Mouse (Mus musculus): ENCODE data around the gene Arhgef17. TPM values are rescaled to one million over a fixed set of nuclear protein-coding genes. Genes with fewer than 3 reads are reported as not detected.

Gene Arhgef17
- polyA plus RNA-seq, 1 experiment from 2014 or later: 8.7 TPM

DNA sequence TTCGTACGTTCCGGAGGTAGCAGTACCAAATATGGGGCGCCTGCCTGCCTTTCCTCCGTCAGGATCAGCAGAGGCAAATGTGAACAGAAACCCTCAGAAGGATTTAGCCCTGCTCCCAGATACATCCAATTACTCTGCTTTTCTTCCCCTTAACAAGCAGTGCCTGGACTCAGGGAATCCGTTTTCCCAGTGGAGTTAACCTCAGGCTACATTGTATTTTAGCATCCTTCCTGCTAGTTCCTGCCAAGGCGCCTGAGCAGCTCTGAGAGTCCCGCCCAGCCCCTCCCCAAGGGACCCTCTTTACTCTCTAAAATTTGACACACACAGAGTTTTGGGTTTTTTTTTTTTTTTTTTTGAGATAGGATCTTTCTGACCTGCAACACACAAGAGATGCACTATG is 31.5 kb upstream of the Arhgef17 start:
- Histone ChIP-seq H3K27ac (replicated peaks) (no peak overlapping the region), H3K27me3 (no peaks in the 10 kb centered on the region), H3K36me3 (no peaks in the 10 kb centered on the region), H3K9ac (no peak overlapping the region), H3K4me3 (replicated peaks) (no peak overlapping the region), H3K9me3 (replicated peaks) (no peaks in the 10 kb centered on the region), H3K4me1 (0 out of 2 replicates have a peak, but pooled peaks cover 4% of the 10 kb centered on the region), H3K4me2 (replicated peaks) (no peak overlapping the region)
- no peak for ATAC-seq (ENCODE audit: insufficient number of reproducible peaks, low FRiP score, low TSS enrichment, low read depth)
- WGBS: 46% methylated on average over 8 of the region's 8 CpGs

DNA sequence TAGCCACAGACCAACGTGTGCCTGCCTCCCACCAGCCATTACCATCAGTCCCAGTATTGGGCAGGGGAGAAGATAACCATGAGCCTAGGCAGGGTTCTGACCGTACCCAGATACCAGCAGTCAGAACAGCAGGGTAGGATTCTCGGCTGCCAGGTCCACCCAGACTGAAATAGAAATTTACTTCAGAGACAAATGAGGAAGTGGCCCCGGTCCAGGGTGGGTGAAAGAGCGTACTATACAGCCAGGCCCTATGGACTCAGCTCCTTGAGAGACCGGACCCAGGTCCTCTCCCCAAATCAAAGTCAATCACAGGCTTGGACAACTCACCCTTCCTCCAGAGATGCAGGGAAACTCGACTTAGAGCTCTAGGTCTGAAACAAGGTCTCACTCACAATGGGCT is 29.2 kb upstream of the Arhgef17 start:
- no peaks in the 10 kb centered on the region for H3K9me3 ChIP-seq (replicated peaks)
- no peak overlapping the region for H3K4me3 ChIP-seq (replicated peaks)
- 73% methylated on average over 7 of the region's 7 CpGs for WGBS

DNA sequence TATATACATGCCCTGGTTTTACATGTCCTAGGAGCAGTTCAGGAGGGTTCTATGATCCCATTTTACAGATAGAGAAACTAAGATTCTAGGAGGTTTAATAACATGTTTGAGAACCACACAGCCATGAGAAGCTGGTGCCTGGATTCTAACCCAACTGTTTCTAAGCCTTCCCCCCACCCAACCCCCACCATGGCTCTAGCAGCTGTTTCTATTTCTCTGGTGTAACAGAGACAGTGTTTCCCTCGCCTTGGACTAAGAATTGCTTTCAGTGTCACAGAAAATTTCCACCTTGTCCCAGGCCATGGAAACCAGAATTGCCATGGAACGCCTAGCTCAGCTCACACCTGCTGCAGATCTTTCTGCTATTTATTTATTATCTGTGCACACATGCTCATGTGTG is 28.6 kb upstream of the Arhgef17 start:
- no peak for ATAC-seq (ENCODE audit: insufficient number of reproducible peaks, low FRiP score, low TSS enrichment, low read depth)
- WGBS: 47% methylated on average over 2 of the region's 2 CpGs
- Histone ChIP-seq H3K4me2 (replicated peaks) (no peak overlapping the region), H3K9me3 (replicated peaks) (no peaks in the 10 kb centered on the region), H3K4me3 (replicated peaks) (no peak overlapping the region), H3K27ac (replicated peaks) (no peak overlapping the region), H3K4me1 (0 out of 2 replicates have a peak, but pooled peaks cover 4% of the 10 kb centered on the region), H3K9ac (no peak overlapping the region), H3K27me3 (no peaks in the 10 kb centered on the region), H3K36me3 (no peaks in the 10 kb centered on the region)

More for the DNA sequence above, 29.2 kb upstream of the Arhgef17 start:
- Histone ChIP-seq H3K27me3 (no peaks in the 10 kb centered on the region), H3K4me2 (replicated peaks) (no peak overlapping the region), H3K36me3 (no peaks in the 10 kb centered on the region), H3K4me1 (0 out of 2 replicates have a peak, but pooled peaks cover 4% of the 10 kb centered on the region), H3K27ac (replicated peaks) (no peak overlapping the region), H3K9ac (no peak overlapping the region)
- ATAC-seq (ENCODE audit: insufficient number of reproducible peaks, low FRiP score, low TSS enrichment, low read depth): no peak

DNA sequence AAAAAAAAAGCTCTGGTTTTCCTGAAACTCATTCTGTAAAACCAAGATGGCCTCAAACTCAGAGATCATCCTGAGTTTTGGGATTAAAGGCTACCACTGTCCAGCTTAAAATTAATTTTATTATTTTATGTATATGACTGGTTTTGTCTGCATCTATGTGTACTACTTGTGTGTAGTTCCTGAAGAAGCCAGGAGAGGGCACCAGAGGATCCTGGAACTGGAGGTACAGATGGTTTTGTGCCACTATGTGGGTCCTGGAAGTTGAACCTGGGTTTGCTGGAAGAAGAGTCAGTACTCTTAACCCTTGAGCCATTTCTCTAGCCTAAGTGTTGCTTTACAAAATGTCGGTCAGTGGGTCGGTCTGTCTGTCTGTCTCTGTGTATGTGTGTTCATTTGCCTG is 26.5 kb upstream of the Arhgef17 start:
- ATAC-seq (ENCODE audit: insufficient number of reproducible peaks, low FRiP score, low TSS enrichment, low read depth): no peak
- WGBS: 93% methylated on average over 2 of the region's 2 CpGs

DNA sequence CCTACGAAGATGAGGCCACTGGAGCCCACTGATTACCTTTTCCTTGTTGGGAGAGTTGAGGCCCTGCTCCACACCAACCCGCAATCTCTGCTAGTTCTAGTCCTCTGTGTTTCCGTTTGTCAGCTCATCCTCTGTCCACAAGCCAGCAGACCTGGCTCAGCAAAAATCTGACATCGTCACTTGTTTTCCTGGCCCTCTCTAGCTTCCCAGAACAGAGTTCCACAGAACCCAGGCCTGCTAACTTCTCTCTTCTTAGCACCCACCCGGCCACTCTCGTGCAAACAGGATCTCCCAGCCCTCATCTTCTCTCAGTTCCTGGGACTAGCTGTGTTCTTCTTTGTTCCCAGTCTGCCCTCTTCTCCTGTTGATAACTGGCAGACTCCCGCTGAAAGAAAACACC is 20.8 kb upstream of the Arhgef17 start:
- Histone ChIP-seq H3K4me2 (replicated peaks) (no peak overlapping the region), H3K4me1 (peaks cover 15% of the 10 kb centered on the region), H3K27me3 (no peaks in the 10 kb centered on the region), H3K36me3 (no peaks in the 10 kb centered on the region), H3K9me3 (replicated peaks) (no peaks in the 10 kb centered on the region), H3K27ac (replicated peaks) (no peak overlapping the region), H3K4me3 (replicated peaks) (no peak overlapping the region), H3K9ac (no peak overlapping the region)
- ATAC-seq (ENCODE audit: insufficient number of reproducible peaks, low FRiP score, low TSS enrichment, low read depth): no peak
- 83% methylated on average over 7 of the region's 7 CpGs for WGBS

More for the DNA sequence above, 26.5 kb upstream of the Arhgef17 start:
- H3K36me3 ChIP-seq: no peaks in the 10 kb centered on the region
- H3K4me2 ChIP-seq (replicated peaks): no peak overlapping the region
- H3K9ac ChIP-seq: no peak overlapping the region
- no peaks in the 10 kb centered on the region for H3K9me3 ChIP-seq (replicated peaks)
- no peak overlapping the region for H3K4me3 ChIP-seq (replicated peaks)
- no peak overlapping the region for H3K27ac ChIP-seq (replicated peaks)
- no peaks in the 10 kb centered on the region for H3K27me3 ChIP-seq
- H3K4me1 ChIP-seq: 0 out of 2 replicates have a peak, but pooled peaks cover 4% of the 10 kb centered on the region

DNA sequence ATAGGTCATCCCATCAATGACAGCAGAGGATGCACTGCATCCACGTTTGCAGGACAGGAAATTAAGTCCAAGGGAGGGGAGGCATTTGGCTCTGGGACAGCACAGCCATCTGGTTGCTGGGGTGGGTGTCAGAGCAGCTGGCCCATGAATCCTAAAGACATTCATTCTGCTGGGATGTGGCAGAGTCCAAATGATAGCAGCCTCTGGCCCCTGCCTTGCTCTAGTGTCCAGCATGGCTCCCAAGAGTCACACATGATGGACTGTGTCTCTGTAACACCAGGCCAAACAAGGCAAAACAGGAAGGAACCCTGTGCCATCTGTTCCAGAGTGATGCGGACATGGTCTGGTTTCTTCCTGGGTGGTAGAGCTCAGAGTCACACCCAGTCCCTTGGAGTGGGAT is 20.0 kb upstream of the Arhgef17 start:
- Histone ChIP-seq H3K4me1 (peaks cover 15% of the 10 kb centered on the region), H3K4me2 (replicated peaks) (no peak overlapping the region), H3K9me3 (replicated peaks) (no peaks in the 10 kb centered on the region), H3K36me3 (no peaks in the 10 kb centered on the region), H3K27me3 (no peaks in the 10 kb centered on the region), H3K9ac (no peak overlapping the region), H3K27ac (replicated peaks) (no peak overlapping the region), H3K4me3 (replicated peaks) (no peak overlapping the region)
- 53% methylated on average over 2 of the region's 2 CpGs for WGBS
- ATAC-seq (ENCODE audit: insufficient number of reproducible peaks, low FRiP score, low TSS enrichment, low read depth): no peak

DNA sequence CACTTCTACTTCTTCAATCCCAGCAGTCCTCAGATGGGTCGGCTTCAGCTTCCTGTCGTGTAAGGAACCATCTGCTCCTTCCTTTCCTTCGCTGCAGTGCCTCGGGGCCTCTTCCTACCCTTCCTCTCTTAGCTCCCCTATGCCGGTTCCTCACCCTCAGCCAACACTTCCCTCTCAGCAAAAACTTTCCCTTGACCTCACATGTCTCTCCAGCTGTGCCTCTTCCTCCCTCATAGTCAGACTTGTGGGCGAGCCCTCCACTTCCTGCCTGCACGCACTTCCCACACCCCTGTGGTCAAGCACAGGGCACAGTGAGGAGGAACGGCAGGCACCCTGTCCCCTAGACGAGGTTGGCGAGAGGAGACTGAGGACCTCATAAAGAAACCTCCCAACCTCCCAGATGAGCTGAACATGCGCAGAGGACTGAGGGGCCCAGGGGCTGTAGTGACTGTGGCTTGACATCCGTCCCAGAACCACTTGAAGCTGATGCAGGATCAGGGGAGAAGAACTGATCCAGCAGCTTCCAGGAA is 18.6 kb upstream of the Arhgef17 start:
- H3K9ac ChIP-seq: no peak overlapping the region
- H3K4me3 ChIP-seq (replicated peaks): no peak overlapping the region
- H3K4me2 ChIP-seq (replicated peaks): no peak overlapping the region
- H3K27me3 ChIP-seq: no peaks in the 10 kb centered on the region
- WGBS: 45% methylated on average over 12 of the region's 12 CpGs
- H3K36me3 ChIP-seq: no peaks in the 10 kb centered on the region
- H3K4me1 ChIP-seq: peaks cover 15% of the 10 kb centered on the region
- H3K27ac ChIP-seq (replicated peaks): no peak overlapping the region; the same call in 1 of the 2 replicates
- H3K9me3 ChIP-seq (replicated peaks): no peaks in the 10 kb centered on the region
- 0 out of 2 replicates have a peak, but pooled peaks have one; percentile 27 for ATAC-seq (ENCODE audit: insufficient number of reproducible peaks, low FRiP score, low TSS enrichment, low read depth)

DNA sequence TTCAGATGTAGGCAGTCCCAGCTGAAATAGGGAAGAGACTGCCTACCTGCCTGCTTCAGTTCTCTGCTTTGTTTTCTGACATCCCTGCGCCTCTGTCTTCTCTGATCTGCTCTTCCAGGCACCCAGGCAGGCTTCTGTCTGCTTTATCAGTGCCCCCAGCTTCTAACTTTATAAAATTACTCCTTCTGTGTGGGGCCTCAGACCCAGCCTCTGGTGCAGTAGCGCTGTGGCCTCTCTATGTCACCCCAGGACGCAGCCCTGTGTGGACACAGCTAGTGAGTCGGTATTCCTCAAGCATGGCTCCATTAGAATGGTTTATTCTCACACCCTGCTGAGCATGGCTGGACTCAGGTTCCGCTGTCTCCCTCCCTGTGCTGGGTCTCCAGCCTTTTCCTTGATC is 18.1 kb upstream of the Arhgef17 start:
- H3K27ac ChIP-seq (replicated peaks): peak overlapping the region; percentile 55
- H3K9me3 ChIP-seq (replicated peaks): no peaks in the 10 kb centered on the region
- WGBS: 76% methylated on average over 5 of the region's 5 CpGs

DNA sequence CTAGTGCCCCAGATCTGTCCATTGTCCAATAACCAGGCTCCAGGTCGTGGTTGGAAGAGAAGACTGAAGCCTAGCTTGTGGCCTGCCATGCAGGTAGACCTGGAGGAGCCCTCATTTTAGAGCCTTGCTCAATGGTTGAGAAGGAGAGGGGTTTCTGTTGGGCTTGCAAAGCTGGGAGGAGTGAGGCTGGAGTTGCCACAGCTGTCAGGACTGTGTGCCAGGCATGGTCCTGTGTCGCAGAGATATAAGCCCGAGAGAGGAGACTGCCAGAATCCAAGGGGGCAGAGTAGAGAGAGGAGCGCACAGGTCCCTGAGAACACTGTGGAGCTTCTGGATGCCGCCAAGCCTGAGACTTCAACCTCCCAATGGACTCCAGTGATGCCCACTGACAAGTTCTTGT is 12.8 kb upstream of the Arhgef17 start:
- peaks cover 19% of the 10 kb centered on the region for H3K4me1 ChIP-seq
- 91% methylated on average over 5 of the region's 5 CpGs for WGBS
- no peak overlapping the region for H3K27ac ChIP-seq (replicated peaks)
- no peaks in the 10 kb centered on the region for H3K9me3 ChIP-seq (replicated peaks)
- no peak for ATAC-seq (ENCODE audit: insufficient number of reproducible peaks, low FRiP score, low TSS enrichment, low read depth)
- no peak overlapping the region for H3K4me3 ChIP-seq (replicated peaks)
- no peaks in the 10 kb centered on the region for H3K36me3 ChIP-seq
- H3K27me3 ChIP-seq: no peaks in the 10 kb centered on the region
- no peak overlapping the region for H3K9ac ChIP-seq
- no peak overlapping the region for H3K4me2 ChIP-seq (replicated peaks)

More for the DNA sequence above, 18.1 kb upstream of the Arhgef17 start:
- H3K36me3 ChIP-seq: no peaks in the 10 kb centered on the region
- H3K4me3 ChIP-seq (replicated peaks): no peak overlapping the region
- no peak overlapping the region for H3K9ac ChIP-seq
- peaks cover 15% of the 10 kb centered on the region for H3K4me1 ChIP-seq
- no peak for ATAC-seq (ENCODE audit: insufficient number of reproducible peaks, low FRiP score, low TSS enrichment, low read depth)
- H3K27me3 ChIP-seq: no peaks in the 10 kb centered on the region
- no peak overlapping the region for H3K4me2 ChIP-seq (replicated peaks)

DNA sequence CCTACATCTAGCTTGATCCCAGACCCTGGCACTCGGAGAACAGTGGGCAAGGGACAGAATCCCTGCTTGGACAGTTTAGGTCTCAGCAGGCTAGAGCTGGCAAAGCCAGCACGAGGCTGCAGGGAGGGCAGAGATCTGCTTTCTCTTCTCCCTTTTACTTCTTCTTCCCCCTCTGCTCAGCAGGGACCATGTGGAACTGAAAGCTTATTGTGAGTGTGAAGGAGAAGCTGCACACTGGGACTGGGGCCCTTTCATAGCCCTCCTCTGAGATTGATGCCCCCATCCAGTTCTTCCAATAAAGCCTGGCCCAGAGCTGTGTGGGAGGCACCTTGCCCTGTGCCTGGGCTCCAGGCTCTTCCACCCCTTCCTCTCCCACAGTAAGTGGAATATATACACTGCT is 12.4 kb upstream of the Arhgef17 start:
- no peaks in the 10 kb centered on the region for H3K9me3 ChIP-seq (replicated peaks)
- no peaks in the 10 kb centered on the region for H3K36me3 ChIP-seq
- H3K9ac ChIP-seq: no peak overlapping the region
- H3K4me2 ChIP-seq (replicated peaks): no peak overlapping the region
- H3K4me3 ChIP-seq (replicated peaks): no peak overlapping the region
- peaks cover 17% of the 10 kb centered on the region for H3K4me1 ChIP-seq
- ATAC-seq (ENCODE audit: insufficient number of reproducible peaks, low FRiP score, low TSS enrichment, low read depth): no peak
- no peak overlapping the region for H3K27ac ChIP-seq (replicated peaks)
- H3K27me3 ChIP-seq: no peaks in the 10 kb centered on the region
- 72% methylated on average over 2 of the region's 2 CpGs for WGBS

DNA sequence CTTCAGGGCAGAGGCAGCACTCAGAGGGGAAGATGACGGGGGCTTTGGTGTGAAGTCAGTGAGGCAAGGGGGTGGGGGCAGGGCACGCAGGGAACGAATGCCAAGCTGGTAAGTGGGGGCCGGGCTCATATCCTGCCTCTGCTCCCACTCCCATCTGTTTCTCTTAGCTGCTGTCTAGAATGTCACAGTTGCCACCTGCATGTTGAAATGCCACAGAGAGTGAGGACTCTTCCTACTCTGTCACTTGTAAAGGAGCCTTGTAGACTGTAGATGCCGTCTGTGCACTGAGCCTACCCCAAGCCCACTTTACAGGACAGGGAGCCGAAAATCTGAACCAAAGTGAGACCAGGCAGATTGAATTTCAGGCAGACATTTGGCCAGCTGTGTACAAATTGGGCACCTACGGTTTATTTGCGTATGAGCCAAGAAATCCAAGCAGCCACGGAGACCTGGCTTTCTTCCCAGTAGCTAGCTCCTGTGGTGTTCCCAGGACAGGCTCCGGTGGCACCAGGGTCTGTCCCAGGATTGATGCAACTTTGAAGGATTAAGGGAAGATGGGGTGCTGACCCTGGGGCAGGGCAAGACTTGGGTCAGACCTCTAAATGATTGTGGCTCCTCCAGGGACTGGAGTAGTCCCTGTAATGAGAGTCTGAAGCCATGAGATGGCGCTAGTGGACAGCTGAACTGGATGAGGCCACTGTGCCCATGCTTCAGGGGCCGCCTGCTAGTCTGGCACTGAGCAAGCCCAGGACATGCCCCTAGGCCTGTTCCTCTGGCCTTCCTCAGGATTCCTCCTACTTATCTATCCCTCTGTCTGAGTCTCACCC is 11.1 kb upstream of the Arhgef17 start:
- WGBS: 24% methylated on average over 12 of the region's 12 CpGs
- no peaks in the 10 kb centered on the region for H3K36me3 ChIP-seq
- H3K9ac ChIP-seq: no peak overlapping the region
- H3K4me1 ChIP-seq: peaks cover 20% of the 10 kb centered on the region
- ATAC-seq (ENCODE audit: insufficient number of reproducible peaks, low FRiP score, low TSS enrichment, low read depth): peak; percentile 58
- no peaks in the 10 kb centered on the region for H3K9me3 ChIP-seq (replicated peaks)
- H3K4me2 ChIP-seq (replicated peaks): no peak overlapping the region
- no peak overlapping the region for H3K27ac ChIP-seq (replicated peaks)
- no peaks in the 10 kb centered on the region for H3K27me3 ChIP-seq
- H3K4me3 ChIP-seq (replicated peaks): no peak overlapping the region
